Mouse (Mus musculus) urinary bladder, adult 2 months (tissue): ENCODE results near the gene Uqcc1. TPM values are rescaled to one million over a fixed set of nuclear protein-coding genes. Genes with fewer than 3 reads are reported as not detected.
"Not testable (repeated sequence)": the region's sequence is repeated elsewhere in the genome, so short reads cannot be mapped to it uniquely, and the experiment has no call there.

Experiments used
- DNase-seq: peaks from one replicate; pipeline ENCODE4 v3.0.0; 2022; ENCODE audit warnings: low spot score
- polyA plus RNA-seq: library from polyadenylated mRNA; depleted of rRNA; stranded (reverse); fragments of >200 nt; gene quantifications from 2 replicates; pipeline ENCODE4 v1.2.3, GENCODE M21; 2012

Gene Uqcc1
- polyA plus RNA-seq, 1 experiment = 60.2 TPM

DNA sequence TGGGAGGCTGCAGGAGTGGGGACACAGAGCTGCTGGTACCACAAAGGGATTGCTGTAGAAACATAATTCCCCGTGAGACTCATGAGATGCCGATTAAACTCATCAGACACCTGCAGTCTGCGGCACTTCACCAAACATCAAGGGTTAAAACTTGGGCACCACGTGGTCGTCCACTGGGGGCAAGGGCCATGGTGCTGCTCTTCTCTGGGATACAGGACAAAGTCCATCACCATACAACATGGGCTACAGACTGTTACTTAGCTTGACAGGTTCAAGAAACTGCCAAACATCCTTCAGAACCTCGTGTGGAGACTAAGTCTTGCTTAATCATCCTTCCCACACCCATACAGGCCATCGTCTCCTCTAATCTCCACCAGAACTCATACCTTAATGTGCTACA lies 70.0 kb downstream of the Uqcc1 start:
- DNase-seq = no peak

DNA sequence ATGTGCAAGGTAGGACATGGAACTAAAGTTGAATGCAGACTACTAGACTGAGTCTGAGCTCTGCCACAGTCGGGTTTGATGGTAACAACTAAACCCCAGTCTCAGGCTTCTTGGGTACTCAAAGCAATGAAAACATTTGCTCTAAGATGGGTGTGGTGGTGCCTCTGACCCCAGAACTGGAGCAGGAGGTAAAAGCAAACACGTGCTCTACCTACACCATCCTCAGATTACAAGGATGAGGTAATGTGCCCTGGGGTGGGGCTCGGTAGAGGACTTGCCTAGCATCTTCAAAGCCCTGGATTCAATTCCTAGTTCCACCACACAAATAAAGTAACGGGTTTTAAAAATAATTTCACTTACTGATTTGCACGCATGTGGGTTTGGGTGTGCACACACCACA lies 77.6 kb downstream of the Uqcc1 start:
- no peak for DNase-seq

DNA sequence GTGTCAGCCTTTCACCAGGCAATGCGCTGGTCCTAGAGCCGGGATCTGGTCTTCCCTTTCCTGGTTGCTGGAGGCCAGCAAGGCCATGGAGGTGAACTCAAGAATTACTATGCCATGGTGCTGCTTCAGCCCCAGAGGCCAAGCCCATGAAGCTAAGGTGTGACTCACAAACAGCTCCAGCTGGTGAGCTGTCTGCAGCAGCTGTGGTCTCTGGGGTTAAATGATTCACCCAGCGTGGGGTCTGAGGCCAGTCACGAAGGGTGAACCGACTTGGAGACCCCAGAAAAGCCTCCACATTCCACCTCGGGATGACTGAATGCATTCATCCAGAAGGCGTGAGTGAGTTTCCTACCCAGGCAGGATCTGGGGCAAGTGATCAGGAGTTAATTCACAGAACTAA lies 80.0 kb downstream of the Uqcc1 start:
- DNase-seq = no peak

DNA sequence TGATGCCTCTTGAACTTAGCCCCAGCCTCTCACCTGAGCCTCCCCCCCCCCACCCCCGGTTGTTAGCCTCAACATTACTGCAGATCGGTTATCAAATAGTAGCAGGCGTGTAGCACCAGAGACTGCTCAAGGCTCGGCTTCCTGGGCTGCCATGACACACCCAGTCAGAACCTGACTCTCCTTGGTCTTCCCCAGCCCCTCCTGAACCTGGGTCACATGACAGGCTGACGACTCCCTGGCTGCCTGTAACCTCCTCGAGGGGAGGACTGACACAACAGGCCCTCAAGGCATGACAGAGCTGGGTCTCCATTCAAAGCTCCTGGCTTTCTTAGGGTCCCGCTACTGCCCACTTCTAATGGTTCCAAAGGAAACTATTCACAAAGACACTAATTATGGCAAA lies 80.6 kb downstream of the Uqcc1 start:
- DNase-seq = no peak

DNA sequence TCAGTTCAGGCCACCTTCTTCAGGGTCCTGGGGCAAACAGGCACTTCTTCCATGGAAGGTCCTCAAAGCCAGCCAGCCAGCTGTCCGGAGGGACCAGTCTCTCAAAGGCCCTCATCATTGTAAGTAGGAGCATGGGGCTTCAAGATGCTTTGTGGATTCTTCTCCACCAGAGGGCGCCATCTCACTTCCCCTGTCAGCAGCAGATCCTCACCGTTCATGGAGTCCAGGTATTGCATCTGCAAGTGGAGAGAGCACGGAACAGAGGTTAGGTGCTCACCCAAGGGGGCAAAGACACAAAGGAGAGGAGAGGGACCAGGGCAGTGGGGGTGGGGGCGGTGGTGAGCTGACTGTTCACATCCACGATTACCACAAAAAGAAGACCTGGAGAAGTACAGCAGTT lies 81.8 kb downstream of the Uqcc1 start:
- peak; percentile 59 for DNase-seq

DNA sequence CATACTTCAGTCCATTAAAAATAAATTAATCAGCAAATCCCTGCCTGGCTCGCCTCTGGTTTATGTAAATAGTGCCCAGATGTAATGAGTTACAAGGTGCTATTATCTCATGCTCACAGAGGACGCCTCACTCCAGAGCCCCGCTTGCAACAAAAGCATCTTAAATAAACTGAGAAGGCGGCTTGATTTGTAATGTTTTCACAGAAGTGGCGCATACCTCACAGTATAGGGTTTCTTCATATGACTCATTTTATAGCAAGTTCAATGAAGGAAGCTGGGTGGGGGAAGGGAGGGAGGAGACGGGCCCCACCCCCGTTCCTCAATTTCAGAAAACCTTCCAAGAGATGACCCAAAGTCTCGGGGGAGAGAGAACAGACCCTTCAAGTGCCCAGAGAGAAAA lies 83.2 kb downstream of the Uqcc1 start:
- no peak for DNase-seq

DNA sequence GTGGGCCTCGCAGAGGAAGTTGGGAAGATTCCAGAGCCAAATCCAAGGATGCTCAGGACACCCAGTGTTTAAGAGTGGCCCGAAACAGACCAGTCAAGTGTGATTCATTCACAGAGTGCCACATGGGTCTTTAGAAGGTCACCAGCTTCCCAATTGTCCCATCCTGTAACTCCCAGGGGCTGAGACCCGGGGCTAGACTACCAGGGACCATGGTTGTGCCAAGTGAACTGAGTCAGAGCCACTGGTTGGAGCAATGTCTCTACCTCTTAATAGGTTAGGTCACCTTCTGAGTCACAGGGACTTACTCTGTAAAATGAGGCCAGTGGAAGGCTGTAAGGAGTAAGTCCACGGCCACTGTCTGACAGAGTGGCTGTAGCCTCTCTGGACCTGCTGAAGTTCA lies 91.1 kb downstream of the Uqcc1 start:
- DNase-seq = no peak

DNA sequence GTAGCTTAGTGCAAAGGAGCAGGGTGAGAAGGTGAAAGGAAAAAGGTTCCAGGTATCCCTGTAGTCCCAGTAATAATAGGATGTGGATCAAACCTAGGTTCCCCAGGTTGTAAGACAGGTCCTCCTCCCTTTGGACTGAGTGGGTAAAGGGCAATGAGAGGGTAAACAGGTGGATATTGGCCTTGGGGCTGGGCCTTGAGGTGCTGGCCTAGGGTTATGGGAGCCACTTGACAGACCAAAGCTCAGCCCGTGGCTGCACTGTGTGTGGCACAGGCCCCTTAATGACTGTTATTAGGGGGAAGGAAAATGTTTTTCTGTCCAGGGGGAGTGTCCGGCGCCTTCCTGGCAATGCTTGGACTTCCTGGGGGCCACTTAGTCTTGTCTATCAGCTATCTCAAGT lies 92.1 kb downstream of the Uqcc1 start:
- DNase-seq = no peak

DNA sequence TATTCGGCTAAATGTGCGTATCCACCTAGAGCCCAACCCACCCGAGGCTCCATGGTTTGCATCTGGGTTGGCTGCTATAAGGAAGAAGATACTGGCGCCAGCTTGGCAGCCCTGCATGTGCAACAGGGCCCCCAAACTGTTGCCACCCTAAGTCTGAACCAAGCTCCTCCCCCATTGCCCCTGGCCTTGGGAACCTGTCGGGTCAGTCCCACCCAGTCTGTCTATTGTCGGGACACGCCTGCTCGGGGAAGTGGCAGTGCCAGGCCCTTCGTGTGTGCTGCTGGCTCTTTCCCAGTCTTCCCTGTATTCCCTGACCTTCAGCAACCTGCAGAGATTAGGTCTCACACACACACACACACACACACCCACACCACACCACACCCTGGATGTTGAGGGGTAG lies 95.4 kb downstream of the Uqcc1 start, which contains the start of gene Fam83c:
Fam83c (minus strand) TSS at position 123 of the 400 bp plus-strand sequence.
- DNase-seq = no peak

DNA sequence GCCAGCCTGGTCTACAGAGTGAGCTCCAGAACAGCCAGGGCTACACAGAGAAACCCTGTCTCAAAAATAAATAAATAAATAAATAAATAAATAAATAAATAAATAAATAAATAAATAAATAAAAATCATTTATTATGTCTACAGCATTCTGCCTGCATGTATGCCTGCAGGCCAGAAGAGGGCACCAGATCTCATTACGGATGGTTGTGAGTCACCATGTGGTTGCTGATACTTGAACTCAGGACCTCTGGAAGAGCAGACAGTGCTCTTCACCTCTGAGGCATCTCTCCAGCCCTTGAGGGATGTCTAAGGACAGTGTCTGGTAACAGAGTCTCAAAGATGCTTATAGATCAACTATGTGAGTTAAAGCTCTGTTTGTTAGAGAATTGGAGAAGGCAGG lies 98.0 kb downstream of the Uqcc1 start:
- DNase-seq = not testable (repeated sequence)

DNA sequence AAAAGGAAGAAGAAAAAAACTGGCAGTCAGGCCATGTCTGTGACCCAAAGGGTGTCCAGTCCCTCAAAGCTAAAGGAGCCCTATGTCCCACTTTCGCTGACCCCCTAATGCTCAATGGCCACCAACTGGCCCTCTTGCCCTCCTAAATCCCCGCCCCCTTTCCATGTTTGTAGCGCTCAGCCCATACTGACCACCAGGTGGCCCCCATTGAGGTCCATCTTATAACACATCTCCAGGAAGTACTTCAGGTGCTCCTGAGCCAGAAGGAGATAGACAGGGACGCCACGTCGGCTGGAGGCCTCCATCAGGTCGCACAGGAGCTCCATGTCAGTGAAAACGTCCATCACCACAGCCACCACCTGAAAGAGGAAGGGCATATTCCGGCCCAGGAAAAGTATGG lies 98.8 kb downstream of the Uqcc1 start:
- DNase-seq = no peak

DNA sequence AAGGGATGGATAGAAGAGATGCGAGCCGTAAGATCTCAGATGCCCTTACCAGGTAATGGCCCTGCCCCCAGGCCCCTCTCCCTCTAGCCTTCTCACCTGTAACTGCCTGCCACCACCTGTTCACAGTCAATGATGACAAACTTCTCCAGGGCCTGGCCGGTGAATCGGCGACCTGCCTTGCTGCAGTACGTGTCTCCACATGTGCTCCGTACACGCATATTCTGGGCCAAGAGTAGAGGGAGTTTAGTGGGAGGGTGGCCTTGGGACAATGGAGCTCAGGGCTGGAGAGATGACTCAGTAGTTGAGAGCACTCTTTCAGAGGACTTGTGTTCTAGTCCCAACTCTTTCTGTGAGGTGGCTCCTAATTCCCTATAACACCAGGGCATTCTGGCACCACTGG lies 99.3 kb downstream of the Uqcc1 start:
- DNase-seq = no peak

DNA sequence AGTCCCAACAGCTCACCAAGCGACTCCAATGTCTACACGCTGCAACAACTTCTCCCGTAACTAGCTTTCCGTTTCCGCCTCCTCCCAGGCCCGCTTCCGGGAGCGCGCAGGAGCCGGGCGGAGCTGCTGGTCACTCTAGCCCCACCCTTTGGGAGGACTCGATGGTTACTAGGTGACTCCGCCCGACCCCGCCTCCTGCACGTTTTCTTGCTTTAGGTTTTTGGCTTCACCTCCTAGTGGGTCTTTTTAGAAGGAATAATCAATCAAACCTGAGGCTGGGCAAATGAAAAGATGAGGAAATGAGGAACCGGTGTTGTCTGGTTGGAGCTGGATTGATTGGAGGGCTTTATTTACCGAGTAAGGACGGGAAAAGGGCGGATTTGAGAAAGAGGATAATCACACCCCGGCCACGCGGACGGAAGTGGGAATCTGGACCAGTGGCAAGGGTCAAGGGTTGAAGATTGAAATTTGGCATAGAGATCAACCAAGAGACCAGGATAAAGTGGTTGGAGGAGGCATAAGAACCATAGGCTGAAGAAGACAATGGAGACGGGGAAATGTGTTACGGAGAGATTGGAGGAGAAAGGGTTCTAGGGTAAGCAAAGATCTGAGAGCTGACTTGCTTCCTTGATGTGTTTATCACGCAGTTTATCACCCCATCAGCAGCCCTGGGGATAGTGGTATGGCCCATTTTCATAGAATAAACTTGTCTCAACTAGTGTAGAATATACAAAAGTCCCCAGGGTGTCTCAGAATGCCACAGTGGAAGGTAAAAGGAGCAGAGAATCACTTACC lies 103.3 kb downstream of the Uqcc1 start, which contains the start of gene Eif6:
Eif6 (minus strand) TSS at position 296 of the 795 bp plus-strand sequence.
- DNase-seq = peak; percentile 64

DNA sequence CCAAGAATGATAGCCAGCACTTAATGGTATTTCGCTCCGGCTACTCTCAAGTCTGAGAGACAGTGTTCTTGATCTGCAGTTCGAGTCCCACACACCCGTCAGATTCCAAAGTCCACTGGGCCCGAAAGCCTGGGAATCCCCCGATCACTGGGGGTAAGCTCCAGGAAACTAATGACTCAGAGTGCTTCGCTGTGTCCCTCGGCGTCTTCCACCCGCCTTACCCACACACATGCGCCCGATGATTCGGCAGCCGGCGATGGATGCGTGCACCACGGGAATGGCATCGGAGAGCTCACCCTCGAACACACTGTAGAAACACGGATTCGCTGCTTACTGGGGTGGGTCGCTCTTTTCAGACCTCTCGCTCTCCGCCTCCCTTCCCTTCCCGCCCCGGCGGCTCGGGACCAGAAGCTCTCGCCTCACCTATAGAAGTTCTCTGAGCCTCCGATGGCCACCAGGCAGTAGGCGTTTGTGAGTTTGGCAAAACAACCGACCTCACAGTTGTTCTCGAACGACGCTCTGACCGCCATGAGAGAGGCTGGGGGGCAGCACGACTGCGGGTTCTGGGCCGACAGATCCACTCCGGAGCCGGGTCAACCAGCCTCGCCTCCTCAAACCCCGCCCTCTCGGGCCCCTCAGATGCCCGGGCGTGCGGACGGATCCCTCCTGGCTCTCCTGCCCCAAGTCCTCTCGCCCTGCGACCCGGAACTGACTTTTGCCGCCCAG lies 104.0 kb downstream of the Uqcc1 start:
- no peak for DNase-seq

DNA sequence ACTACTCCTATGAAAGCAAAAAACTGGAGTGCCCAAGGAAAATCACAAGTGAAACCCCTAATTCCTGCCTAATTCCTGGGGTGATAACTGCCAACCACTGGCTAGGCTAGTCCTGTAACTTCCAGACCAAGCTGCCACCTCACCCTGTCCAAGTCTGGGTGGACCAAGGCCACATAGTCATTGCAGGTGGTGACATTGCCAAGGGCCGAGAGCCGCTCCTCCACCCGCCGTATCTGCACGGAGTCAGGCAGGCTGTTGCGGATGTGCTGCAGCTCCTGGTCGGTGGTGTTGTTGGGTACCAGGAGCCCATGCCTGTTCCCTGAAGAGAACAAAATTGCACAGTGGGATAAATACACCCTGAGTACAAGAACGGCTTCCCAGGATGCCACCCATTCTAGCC lies 106.4 kb downstream of the Uqcc1 start:
- no peak for DNase-seq

DNA sequence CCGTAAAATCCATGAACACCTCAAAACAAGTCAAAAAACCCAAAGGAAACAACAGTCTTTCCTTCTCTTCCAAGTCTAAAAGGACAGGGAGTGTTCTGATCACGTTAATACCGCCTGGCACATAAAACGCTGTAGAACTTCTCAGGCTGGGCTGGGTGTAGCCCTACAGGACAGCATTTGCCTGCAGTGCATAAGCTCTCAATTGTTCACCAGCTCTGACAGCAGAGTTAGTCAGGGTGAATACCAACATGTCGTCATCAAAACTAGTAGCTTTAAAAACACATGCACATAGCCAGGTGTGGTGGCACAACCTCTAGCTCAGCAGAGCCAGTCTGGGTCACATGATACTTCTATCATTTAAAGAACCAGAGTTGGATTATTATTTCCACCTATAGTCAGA lies 109.3 kb downstream of the Uqcc1 start:
- no peak for DNase-seq

DNA sequence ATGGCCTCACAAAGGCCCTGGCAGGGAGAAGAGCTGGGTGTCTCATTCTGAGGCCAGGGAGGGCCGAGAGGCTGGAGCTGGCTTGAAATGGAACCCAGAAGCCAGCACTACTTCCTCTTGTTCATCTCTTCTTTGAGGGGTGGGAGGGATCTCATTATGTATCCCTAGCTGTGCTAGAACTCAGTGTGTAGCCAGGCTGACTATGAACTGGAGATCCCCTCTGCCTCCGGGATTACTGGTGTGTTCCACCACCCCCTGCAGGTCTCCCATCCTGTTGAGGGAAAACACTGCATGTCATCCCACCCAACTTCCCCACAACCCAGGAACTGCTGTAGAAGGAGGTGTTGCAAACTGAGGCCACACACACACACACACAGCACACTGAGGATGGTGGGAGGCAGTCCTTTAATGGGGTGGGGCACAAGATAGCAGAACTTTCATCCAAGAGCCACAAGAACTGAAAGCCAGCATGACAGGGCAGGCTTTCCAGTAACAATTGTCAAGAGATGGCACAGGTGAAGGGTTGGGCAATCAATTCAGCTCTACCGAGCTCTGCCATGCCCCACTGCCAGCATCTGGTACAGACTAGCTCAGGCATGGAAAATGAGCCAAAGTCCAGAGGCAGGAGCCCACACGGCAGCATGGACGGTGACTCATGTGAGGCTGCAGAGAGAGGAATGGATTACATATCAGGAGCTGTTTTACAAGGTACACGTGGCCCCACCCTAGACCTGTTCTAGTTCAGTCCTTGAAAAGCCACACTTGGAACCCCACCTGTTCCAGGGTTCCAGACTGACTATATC lies 110.5 kb downstream of the Uqcc1 start:
- DNase-seq = no peak

DNA sequence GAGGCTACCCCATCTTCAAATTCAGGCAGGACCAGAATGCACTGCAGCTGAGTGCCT lies 110.9 kb downstream of the Uqcc1 start, which contains the start of gene BC029722:
BC029722 (minus strand) TSS at position 35 of the 57 bp plus-strand sequence.
- DNase-seq = no peak

DNA sequence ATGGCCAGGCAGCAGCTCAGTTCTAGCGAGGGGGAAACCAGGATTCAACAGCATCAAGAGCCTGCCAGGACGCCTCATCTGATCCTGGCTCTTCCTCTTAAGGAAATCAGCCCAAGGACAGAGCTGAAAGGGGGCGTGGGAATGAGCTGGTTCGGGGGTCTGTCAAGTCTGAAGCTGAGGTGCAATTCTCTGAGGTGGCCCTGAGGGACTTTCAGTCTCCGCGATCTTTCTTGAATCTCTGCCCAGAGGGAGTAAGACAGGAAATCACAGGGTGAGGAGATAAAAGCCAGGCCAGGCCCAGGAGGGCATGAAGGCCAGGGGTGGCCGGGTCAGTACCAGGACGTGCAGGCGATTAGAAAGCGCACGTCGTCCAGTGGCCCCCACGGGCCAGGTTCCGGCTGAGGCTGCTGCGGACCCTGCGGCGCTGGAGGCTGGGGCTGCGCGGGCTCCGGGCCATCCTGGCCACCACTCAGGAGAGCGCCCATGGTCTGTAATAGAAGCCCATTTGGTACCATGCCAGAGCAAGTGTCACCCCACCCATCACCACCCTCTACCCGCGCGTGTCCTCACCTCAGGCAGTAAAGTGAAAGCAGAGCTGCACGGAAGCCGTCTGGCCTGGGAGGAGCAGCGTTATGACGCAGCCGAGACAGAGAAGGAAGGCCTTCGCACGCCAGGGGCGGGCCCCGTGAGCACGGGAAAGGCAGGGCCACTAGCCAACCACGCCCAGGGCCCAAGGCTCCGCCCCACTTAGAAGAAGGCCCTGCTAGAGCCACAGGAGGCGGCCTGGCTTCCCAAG lies 111.3 kb downstream of the Uqcc1 start:
- DNase-seq = peak; percentile 81

DNA sequence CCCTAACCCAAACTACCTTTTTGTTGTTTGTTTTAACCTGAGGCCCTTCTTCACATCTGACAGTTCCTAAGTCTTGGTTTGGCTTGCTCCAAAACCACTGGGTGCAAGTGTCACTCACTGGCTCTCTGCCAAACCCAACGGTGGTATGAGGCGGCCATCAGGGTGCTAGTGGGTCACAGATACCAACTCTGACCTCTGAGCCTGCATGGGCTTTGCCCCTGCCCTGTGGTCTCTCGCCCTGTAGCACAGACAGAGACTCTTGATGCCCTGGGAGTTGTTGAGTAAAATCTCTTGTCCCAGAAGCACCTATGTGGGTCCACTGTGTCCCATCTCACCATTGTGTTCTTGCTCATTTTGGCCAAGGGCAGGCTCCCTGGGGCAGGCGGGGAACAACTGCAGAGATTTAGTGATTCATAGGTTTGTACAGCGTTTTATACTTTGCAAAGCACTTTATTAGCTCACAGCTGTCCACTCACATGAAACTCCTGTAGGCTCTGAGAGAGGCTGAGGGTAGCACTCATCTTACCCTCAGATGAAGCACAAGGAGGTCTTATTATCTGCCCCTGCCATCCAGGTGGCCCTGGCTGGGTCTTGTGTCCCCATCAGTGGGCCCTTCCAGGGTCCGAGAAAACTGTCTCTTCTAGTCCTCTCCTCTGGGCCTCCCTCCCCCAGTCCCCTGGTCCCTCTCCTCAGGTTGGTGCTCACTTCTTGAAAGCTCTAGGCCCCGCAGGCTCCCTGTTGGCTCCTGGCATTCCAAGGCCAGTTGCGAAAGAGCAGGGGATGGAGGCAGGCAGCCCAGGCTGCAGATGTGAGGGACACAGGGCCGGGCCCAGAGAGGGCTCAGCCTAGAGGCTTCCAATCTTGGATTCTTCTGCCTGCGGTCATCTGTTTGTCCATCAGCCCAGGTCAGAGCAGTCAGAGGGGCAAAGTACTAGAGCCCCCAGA lies 112.5 kb downstream of the Uqcc1 start:
- no peak for DNase-seq

DNA sequence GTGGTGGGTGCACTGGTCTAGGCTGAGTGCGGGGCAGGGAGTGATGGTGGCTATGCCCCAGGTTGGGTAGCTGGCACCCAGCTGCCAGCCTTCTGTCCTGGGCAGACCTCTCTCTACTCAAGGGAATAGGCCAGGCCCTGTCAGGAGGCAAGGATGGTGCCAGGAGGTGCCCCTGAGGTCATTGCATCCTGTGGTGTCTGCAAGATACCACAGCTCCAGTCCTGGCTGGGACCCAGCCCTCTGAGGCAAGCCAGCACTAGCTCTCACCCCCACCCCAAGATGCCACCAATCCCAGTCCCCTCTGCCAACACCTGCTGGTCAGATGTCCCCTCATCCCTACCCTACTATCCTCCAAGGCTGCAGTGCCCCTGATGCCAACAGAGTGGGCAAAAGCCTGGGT lies 113.9 kb downstream of the Uqcc1 start:
- no peak for DNase-seq
